Mouse (Mus musculus) ovary, postnatal 10 days (tissue): ENCODE measurements around the gene Lexm.

ENCODE experiments used
- DNase-seq: peaks from one replicate; pipeline ENCODE4 v3.0.0; 2022; ENCODE audit warnings: low spot score

The Lexm gene

GRCm38 (mm10) chr4:106624271-106624670, 7.2 kb upstream of the Lexm start:
- no peak for DNase-seq

- DNase-seq: no peak
These were observed 5.7 kb upstream of the Lexm start for GRCm38 (mm10) chr4:106622712-106623111.

- no peak for DNase-seq
These were observed 5.0 kb upstream of the Lexm start, which contains the start of gene Ttc22 for GRCm38 (mm10) chr4:106622030-106622493. Ttc22 (plus strand) TSS chr4:106622432.

- no peak for DNase-seq
These were observed 4.4 kb upstream of the Lexm start for GRCm38 (mm10) chr4:106621428-106621827.

- DNase-seq: no peak
These were observed 1.9 kb upstream of the Lexm start for GRCm38 (mm10) chr4:106618898-106619297.

- DNase-seq: no peak
These were observed 1.4 kb downstream of the Lexm start for GRCm38 (mm10) chr4:106615637-106616036.

GRCm38 (mm10) chr4:106614881-106615280, 2.2 kb downstream of the Lexm start:
- no peak for DNase-seq

- peak; percentile 63 for DNase-seq
These were observed 2.8 kb downstream of the Lexm start for GRCm38 (mm10) chr4:106614180-106614797.

GRCm38 (mm10) chr4:106613560-106613959, 3.5 kb downstream of the Lexm start:
- DNase-seq: no peak

GRCm38 (mm10) chr4:106613105-106613504, 3.9 kb downstream of the Lexm start:
- DNase-seq: no peak

GRCm38 (mm10) chr4:106607905-106608304, 9.1 kb downstream of the Lexm start:
- DNase-seq: no peak

GRCm38 (mm10) chr4:106606639-106607554, 10.1 kb downstream of the Lexm start:
- DNase-seq: no peak

GRCm38 (mm10) chr4:106600770-106601169, 16.3 kb downstream of the Lexm start:
- DNase-seq: no peak

- no peak for DNase-seq
These were observed 17.6 kb downstream of the Lexm start for GRCm38 (mm10) chr4:106599415-106599814.

GRCm38 (mm10) chr4:106597741-106598140, 19.3 kb downstream of the Lexm start:
- no peak for DNase-seq

- DNase-seq: no peak
These were observed 20.0 kb downstream of the Lexm start for GRCm38 (mm10) chr4:106597055-106597454.

GRCm38 (mm10) chr4:106596200-106596599, 20.8 kb downstream of the Lexm start:
- DNase-seq: no peak

- no peak for DNase-seq
These were observed 23.4 kb downstream of the Lexm start for GRCm38 (mm10) chr4:106593636-106594035.

- DNase-seq: no peak
These were observed 26.2 kb downstream of the Lexm start for GRCm38 (mm10) chr4:106590871-106591270.

- no peak for DNase-seq
These were observed 26.9 kb downstream of the Lexm start for GRCm38 (mm10) chr4:106590142-106590541.

GRCm38 (mm10) chr4:106587075-106587474, 30.0 kb downstream of the Lexm start:
- DNase-seq: no peak

- DNase-seq: no peak
These were observed 32.4 kb downstream of the Lexm start for GRCm38 (mm10) chr4:106584665-106585064.
